Mouse (Mus musculus): ENCODE results near the gene Btn1a1.

Btn1a1 gene

GRCm38 (mm10) chr13:23475658-23476057 is 10.0 kb upstream of the Btn1a1 start:
- DNase-seq = no peak

GRCm38 (mm10) chr13:23466911-23467310 is 1.2 kb upstream of the Btn1a1 start:
- DNase-seq = peak; percentile 61

- no peak for DNase-seq
Observed at GRCm38 (mm10) chr13:23466306-23466705, 605 bp upstream of the Btn1a1 start.

DNA sequence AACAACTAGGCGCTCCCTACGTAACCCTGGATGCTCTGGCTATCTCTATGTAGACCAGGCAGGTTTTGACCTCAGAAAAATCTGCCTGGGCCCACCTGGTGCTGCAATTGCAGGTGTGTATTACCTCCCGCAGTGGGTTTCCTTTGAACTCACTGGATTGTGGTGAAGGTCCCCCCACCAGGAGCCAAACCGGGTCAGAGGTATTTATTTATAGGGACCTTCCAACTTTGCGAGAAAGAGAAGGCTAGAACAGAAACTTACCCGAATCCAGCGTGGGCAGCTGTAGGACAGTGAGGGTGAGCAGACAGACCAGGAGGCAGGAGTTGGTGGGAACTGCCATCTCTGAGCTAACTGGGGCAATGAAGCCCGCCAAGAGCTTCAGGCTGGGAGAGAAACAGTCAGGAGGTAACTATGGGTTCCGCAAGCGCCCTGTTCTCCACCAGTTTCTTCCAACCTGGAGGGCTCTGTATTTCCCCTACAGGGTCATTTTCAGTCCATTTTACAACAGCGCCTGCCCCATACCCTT is 797 bp downstream of the Btn1a1 start:
- no peak for DNase-seq

DNA sequence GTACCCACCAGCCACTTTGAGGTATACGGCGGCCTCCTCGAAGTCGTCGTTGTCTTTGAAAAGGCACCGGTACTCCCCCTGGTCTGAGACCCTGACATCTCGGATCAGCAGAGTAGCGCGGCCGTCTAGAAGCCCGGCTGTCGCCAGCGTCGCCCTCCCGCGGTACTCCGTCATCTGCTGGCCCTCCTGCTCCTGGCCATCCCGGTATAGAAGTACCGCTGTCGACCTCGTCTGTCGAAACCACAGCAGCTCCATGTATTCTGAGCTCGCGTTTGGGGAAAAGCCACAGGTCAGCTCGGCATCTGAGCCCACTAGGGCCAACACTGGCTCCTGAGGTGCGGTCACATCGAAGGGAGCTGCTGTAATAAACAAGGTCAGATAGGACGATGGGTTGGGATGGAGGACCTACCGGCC is 1.5 kb downstream of the Btn1a1 start:
- DNase-seq = peak; percentile 47

DNA sequence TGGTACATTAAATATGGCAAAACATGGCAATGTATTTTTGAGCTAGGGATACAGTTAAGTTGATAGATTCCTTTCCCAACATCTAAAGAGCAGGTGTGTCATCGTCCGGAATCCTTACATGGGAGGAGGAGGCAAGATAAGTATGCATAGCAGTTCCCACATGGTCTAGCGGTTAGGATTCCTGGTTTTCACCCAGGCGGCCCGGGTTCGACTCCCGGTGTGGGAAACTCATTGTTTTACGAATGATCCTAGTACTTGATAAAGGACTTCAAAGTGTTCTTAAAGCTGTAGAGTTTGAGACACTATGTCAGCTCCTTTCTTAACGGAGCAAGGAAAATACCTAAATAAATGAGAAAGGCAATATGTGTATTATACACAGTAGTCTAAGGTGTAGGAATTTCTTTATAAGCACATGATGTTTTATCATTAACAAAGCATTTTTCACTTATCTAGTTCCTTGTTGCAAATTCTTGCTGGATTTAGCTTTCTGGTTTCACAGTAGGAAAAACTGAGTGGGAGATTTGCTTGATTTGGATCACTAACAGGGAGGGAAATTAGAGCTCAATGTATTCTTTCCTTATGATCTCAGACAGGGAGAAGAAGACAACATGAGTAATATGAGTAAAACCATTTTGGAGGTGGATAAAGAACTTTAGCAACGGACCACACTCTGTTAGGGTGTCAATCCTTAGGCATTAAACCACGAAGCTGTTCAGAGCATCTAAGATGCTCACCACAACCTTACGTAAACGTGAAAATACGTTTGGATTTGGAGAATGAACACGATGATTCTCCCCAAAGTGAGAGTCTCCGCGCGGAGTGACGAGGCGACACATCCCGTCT is 2.1 kb downstream of the Btn1a1 start:
- peak; percentile 90 for DNase-seq

- no peak for DNase-seq
Observed at GRCm38 (mm10) chr13:23462669-23463068, 3.0 kb downstream of the Btn1a1 start.

GRCm38 (mm10) chr13:23462063-23462462 is 3.6 kb downstream of the Btn1a1 start:
- DNase-seq = no peak

GRCm38 (mm10) chr13:23459264-23459846 is 6.3 kb downstream of the Btn1a1 start:
- DNase-seq = no peak

DNA sequence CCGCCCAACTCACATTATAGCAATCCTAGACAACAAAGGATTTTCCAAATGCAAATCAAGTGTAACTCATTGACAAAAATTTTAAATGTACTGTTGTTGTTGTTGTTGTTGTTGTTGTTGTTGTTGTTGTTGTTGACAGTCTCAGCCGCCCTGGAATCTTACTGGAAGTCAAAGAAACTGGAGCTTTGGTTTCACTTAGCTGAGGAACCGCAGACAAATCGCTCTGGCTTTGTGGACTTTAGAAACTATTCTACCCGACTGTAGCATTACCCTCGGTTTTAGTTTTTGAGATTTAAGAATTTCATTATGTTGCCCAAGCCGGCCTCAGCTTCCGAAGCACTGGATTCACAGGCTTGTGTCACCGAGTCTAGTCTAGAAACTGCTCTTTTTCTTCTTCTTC is 11.8 kb downstream of the Btn1a1 start:
- no peak for DNase-seq

- DNase-seq = peak; percentile 84
Observed at GRCm38 (mm10) chr13:23453362-23453862, 12.3 kb downstream of the Btn1a1 start.

DNA sequence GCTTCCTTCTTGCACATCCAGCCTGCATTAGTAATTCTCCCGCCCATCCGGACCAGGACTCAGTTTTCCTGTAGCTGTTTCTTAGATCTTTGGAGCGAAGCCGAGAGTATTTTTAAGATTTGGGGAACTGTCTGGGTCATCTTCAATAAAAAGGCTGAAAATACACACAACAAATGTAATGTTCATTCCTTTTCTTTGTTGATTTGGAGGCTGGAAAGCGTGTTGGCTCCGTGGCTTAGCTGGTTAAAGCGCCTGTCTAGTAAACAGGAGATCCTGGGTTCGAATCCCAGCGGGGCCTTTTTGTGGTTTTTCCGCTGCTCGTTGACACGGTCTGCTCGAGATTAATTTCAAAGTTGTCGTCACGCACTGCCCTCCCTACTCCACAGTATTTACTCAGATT is 15.3 kb downstream of the Btn1a1 start:
- peak; percentile 92 for DNase-seq

DNA sequence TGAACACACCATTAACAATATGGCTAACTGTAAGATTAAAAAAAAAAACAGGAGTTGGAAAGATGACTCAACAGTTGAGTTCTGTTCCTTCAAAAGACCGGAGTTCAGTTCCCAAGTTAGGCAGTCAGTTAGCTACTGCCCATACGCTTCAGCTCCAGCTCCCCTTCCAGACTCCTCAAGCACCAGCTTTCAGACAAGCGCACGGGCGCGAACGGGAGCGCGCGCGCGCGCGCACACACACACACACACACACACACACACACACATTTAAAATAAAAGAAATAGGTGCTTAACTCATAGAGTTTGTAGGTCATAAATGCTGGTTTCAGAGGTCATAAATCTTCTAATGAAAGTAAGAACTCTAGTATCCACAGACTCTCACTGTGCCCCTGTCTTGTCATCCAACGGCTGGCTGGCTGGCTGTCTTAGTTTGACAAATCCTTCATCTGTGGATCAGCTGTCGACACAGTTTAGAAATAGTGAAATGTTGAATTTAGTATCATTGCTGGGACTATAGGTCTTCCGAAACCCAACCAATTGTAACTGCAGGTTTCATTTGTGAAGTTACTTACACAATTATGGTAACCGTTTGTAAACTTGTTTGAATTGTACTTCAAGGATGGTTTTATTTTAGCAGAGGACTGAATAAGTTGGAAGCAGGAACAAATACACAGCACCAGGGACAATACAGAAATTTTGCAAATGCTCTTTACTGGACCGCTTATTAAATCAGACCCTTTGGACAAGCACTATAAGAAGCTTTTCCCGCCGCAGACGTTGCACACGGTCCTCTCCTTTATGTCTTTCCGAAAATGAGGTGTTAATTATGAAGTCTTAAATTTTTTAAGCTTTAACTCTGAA is 16.2 kb downstream of the Btn1a1 start:
- no peak for DNase-seq

- no peak for DNase-seq
Observed at GRCm38 (mm10) chr13:23448758-23449157, 16.9 kb downstream of the Btn1a1 start.

DNA sequence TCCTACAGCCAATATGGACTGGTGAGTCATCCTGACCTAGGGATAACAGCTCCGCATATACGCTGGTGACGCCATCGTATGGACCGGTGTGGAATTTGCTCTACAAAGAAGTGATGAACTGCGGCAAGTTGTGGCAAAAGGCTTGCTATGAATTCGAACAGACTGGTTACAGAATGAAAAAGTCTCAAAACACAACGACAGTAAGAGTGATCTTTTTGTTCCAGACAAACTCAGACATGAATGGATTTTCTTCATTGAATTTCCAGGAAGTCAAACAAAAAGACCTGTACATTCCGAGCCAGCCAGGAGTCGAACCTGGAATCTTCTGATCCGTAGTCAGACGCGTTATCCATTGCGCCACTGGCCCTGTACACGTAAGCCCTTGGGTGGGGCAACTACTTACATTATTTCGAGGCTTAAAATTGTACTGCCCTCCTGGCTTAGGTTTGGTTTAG is 19.2 kb downstream of the Btn1a1 start:
- peak; percentile 92 for DNase-seq

GRCm38 (mm10) chr13:23445561-23446320 is 20.0 kb downstream of the Btn1a1 start:
- peak; percentile 95 for DNase-seq

- DNase-seq = no peak
Observed at GRCm38 (mm10) chr13:23445156-23445555, 20.5 kb downstream of the Btn1a1 start.

- no peak for DNase-seq
Observed at GRCm38 (mm10) chr13:23444451-23444850, 21.2 kb downstream of the Btn1a1 start.

DNA sequence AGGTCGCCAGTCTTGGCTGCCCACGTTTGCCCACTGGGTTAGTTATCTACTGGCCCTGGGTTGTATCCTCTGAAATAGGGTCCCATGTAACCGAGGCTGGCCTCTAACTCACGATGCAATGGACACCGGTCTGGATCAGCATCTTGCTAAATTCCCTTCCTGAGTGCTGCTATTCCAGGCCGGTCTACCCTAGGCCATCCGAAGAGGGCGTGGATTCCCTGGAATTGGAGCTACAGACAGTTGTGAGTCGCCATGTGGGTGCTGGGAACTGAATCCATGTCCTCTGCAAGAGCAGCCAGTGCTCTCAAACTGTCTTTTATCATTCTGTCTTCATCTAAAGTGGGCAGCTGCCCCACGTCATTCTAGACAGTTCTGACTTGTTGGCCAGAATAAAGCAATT is 25.8 kb downstream of the Btn1a1 start:
- DNase-seq = no peak

DNA sequence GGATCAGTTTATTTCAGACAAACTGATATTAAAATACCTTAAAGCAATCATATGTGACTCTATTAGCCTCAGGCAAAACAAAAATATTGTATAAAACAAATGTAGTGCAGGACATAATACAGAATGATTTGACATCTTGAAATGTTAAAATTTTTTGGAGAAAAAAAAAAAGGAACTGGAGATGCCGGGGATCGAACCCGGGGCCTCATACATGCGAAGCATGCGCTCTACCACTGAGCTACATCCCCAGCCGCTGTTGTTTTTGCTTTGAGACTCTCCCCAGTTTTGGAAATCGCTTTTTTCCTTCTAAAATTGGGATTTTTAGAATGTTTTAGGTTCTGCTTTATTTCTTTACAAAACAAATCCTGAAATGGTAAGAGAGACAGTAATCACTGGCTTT is 27.2 kb downstream of the Btn1a1 start:
- peak; percentile 72 for DNase-seq

- DNase-seq = peak; percentile 96
Observed at GRCm38 (mm10) chr13:23437908-23438307, 27.8 kb downstream of the Btn1a1 start.

Measured in cerebellum, adult 8-10 months (tissue).